Mouse (Mus musculus) cerebellum, adult 11 months (tissue): ENCODE data around the gene Mettl23.
A peak's percentile ranks its signal among the peaks of the same experiment; 100 is the strongest.
"Not testable (repeated sequence)": the region's sequence is repeated elsewhere in the genome, so short reads cannot be mapped to it uniquely, and the experiment has no call there.

Source experiments
- DNase-seq: peaks from one replicate; pipeline ENCODE4 v3.0.0; 2022

The Mettl23 gene

GRCm38 (mm10) chr11:116884061-116884460 is 41.0 kb downstream of the Mettl23 start:
- no peak for DNase-seq

- peak; percentile 75 for DNase-seq
Observed at GRCm38 (mm10) chr11:116885275-116886151, 42.4 kb downstream of the Mettl23 start.

- no peak for DNase-seq
Observed at GRCm38 (mm10) chr11:116887136-116887535, 44.1 kb downstream of the Mettl23 start.

GRCm38 (mm10) chr11:116893532-116894442 is 50.7 kb downstream of the Mettl23 start:
- no peak for DNase-seq

GRCm38 (mm10) chr11:116895402-116895801 is 52.3 kb downstream of the Mettl23 start:
- DNase-seq = no peak

GRCm38 (mm10) chr11:116899247-116899646 is 56.2 kb downstream of the Mettl23 start:
- no peak for DNase-seq

GRCm38 (mm10) chr11:116902588-116902987 is 59.5 kb downstream of the Mettl23 start:
- DNase-seq = not testable (repeated sequence)
